Mouse (Mus musculus) cerebral cortex, adult 2 months (tissue): ENCODE data around the gene Psma2.

Experiments
- WGBS: fragments of 180-500 bp; shearing (Covaris S2); methylation state at CpG from one replicate; pipeline ENCODE4 v1.1.7; 2018; 5-methylcytosine and 5-hydroxymethylcytosine counted together

Psma2 gene

DNA sequence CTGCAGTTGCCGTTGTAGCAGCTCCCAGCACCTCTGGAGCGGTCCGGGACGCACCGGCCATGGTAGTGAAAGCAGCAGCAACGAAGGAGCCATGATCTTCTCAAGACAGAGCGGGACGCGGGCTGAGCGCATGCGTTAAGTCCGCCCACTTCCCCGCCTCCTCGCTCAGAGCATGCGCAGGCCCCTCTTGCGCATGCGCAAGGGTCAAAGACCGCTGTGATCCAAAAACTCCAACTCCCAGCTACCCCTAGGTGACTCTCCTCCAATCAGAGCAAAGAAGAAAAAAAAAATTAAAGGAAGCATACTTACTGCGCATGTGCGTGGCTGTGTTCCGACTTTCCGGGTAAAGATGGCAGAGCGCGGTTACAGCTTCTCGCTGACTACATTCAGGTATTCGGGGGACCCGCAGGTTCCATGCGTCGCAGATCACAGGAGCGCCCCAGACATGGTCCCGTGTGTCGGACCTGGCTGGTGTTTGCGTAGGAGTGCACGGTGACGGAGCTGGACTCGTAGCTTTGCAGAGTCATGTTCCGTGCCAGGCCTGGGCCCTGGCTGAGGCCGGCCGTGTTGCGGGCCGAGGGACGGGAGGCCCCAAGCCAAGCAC, at the start of gene Psma2, which contains the start of gene Mrpl32:
Gene Psma2, plus strand, starts transcription at position 315 of the 604 bp plus-strand sequence.
Gene Mrpl32, minus strand, starts transcription at position 240 of the 604 bp plus-strand sequence.
- WGBS, result under 1% methylated on average over 42 of the region's 42 CpGs

DNA sequence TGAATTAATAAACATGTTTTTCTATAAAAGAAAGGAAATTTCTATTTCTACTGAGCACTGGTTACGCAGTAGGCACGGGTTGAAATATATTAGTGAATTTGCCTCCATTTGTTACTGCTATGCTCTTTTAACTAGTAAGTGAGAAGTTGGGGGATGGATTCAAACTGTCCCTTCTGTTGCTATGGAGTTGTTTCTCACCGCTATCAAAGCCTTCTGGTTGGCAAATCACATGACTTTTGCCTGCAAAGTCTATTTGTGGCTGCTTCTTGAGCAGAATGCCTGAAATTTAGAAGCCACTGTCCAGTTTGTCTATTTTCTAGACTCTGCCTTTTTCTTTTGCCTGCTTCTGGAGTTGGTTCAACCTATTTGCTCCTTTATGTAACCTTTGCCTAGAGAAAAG, 32.6 kb upstream of the Psma2 start:
- 57% methylated on average over 3 of the region's 3 CpGs for WGBS

GRCm38 (mm10) chr13:14602744-14603143, 10.3 kb upstream of the Psma2 start:
- 89% methylated on average over 2 of the region's 2 CpGs for WGBS

DNA sequence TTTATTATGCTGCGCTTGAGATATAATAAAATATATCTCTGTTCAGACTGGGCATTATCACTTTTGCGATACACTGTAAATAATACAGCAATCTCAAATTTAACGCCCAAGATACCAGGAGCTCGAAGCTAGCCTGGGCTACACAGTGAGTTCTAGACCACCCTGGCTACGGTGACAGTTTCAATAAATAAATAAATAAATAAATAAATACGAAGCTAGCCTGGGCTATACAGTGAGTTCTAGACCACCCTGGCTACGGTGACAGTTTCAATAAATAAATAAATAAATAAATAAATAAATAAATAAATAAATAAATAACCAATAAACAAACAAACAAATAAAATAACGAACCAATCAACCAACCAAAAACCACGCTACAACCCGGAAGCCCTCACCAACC, 577 bp upstream of the Psma2 start:
- 8% methylated on average over 10 of the region's 10 CpGs for WGBS

- WGBS, result under 1% methylated on average over 9 of the region's 9 CpGs
These were observed 513 bp downstream of the Psma2 start for GRCm38 (mm10) chr13:14613553-14613952.

- WGBS, result 11% methylated on average over 2 of the region's 2 CpGs
These were observed 5.7 kb downstream of the Psma2 start for GRCm38 (mm10) chr13:14618724-14619123.

DNA sequence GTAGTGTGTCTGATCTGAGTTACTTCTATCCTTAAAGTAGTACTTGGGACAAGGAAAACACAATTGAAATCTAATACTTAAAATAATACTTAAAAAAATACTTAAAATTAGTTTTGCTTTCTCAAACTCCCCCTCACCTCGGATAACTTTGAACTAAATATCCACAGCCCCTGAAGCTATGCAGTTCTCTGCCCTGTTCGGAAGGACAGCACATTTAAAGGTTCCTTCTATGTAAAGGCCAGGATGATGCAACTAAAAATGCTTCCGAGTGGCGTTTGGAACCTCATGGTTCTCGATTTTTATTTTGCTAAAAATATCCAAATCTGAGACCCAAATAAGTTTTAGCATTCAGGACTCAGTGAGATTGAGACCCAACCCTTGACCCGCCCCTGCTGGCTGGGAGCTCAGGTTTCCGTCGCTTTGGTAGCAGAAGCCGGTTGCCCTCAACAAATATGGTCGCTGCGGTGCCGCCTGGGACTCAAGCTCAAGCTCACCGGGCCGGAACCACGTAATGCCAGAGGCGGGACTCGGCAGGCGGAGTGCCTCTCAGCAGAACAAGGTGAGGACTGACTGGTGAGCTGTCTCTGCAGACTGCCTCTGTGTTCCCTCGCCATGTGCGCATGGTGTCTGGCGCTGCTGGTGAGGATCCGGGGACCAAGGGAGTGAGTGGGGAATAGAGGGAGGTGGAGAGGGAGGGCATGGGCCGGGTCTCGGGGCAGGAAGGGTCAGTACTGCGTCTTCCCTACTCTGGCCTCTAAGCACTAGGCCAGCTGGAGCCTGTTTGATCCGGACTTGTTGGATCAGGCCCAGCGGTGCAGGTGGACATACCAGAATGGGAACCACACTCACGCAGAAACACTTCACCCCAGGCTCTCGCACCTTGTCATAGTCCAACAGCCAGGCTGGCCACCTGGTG, 16.9 kb downstream of the Psma2 start, which contains the start of gene AW209491:
Gene AW209491, plus strand, starts transcription at position 429 of the 916 bp plus-strand sequence.
- under 1% methylated on average over 29 of the region's 29 CpGs for WGBS

- 72% methylated on average over 1 of the region's 1 CpGs for WGBS
These were observed 27.0 kb downstream of the Psma2 start for GRCm38 (mm10) chr13:14639998-14640397.

DNA sequence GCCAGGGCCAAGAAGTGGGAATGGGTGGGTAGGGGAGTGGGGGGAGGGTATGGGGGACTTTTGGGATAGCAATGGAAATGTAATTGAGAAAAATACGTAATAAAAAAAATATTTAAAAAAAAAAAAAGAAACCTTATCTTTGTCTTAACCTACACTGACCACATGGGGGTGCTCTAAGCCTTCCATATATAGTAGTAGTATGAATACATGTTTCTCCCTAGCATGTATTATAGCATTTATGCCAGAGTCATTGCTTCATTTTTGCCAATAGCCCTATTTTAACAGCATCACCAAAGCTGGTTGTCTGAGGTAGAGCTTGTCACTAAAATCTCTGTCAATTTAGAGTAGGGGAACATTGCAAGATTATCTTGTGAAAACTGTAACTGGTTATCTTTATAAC, 36.3 kb downstream of the Psma2 start:
- WGBS, result 5% methylated on average over 1 of the region's 1 CpGs

- 91% methylated on average over 4 of the region's 4 CpGs for WGBS
These were observed 54.1 kb downstream of the Psma2 start for GRCm38 (mm10) chr13:14667107-14667506.

DNA sequence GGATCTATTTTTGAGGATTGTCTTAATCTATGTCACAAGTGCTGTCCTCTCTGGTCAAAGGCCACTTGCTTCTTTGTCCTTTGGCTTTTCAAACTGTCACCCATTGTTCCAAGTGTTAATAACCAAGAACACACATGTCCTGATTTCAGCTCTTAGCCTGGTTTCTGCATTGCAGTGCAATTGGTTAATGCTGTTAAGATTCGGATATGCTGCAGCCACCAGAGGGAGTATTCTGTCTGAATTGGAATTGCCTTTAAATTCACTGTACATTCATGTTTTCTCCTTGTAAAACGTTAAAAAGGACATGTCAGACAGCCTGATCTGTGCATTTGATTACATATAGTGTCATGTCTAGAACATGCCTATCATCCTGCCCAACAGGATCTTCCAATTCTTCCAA, 57.3 kb downstream of the Psma2 start:
- WGBS, result 7% methylated on average over 2 of the region's 2 CpGs

DNA sequence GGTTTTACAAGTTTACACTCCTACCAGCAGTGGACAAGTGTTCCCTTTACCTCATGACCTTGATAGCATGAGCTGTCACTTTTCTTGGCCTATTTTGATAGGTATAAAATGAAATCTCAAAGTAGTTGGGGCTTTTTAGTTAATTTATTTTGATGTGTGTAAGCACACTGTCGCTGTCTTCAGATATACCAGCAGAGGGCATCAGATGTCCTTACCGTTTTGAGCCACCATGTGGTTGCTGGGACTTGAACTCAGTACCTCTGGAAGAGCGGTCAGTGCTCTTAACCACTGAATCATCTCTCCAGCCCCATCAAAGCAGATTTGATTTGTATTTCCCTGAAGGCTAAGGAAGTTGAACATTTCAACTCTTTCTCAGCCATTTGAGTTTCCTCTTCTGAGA, 75.9 kb downstream of the Psma2 start:
- WGBS, result 75% methylated on average over 3 of the region's 3 CpGs

DNA sequence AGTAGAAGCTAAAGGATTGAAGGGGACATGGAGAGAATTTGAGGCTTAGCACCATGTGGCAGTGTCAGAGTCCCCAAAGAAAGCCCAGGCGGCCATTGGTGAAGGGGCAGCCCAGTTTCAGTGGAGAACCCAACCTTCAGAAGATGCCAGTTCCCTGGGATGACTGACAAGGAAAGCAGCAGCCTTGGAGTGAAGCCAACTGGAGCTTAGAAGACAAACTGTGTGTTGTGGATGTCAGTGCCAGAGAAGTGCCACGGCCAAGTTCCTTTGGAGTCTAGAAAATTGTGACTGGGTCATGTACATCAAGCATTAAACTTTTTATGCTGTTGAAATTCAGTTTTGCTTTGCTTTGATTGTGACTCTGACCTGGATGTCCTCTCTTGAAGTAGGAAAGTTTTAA, 103.8 kb downstream of the Psma2 start:
- WGBS, result 56% methylated on average over 2 of the region's 2 CpGs

DNA sequence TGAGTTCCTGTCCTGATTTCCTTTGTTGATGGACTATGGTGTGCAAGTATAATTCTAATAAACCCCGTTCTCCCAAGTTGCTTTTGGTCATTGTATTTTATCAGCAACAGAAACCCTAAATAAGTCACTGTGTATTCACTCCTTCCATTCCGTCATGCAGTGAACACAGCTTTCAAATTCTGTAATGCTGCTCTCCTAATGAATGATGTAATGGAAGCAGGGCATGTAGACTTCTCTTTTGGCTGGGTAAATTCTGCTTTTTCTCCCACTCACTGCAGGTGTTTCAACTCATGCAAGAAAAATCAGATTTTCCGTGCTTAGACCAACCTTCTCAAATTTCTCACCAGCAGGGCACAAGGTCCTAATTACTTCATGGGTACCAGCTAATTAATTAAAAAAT, 104.7 kb downstream of the Psma2 start:
- WGBS, result 53% methylated on average over 3 of the region's 3 CpGs
